Mouse (Mus musculus) liver, adult 2 months (tissue): ENCODE measurements at regions not wholly inside any gene's neighbourhood (a gene's known extent, or its start where the extent isn't known, plus 50 kb on each side); places are given as distances from the start of the nearest gene placed in this dataset.

Experiments
- CTCF ChIP-seq: fragments of 200-500 bp; IDR thresholded peaks from 2 replicates; pipeline ENCODE4 v1.5.1; 2011; ENCODE audit warnings: low read depth, low read length, control low read depth
- POLR2A ChIP-seq: fragments of 200-500 bp; IDR thresholded peaks from 2 replicates; pipeline ENCODE4 v1.6.1; 2011; ENCODE audit warnings: low read length, control low read depth; ENCODE audit not compliant: insufficient read depth; ENCODE audit errors: extremely low read depth

DNA sequence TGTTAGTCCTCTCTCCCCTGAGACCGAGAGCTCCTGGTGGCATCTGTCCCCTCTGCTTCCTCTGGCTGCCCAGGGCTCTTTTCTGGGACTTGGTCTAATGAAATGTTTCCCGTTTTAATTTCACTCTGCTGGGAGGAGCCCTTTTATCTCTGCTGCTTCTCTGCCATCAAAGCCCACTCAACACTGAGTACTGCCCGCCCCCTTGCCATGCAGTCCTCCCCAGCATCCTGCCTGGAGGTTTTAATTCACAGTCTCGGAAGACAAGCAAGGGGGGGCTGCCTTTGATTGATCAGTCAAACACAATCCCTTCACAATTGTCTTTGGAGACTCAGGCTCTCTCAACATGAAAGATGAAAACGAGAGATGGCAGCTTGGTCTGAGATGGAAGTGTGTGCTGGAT, 792.5 kb downstream of the Tmem114 start:
- TF ChIP-seq CTCF = no peak
- no peak for TF ChIP-seq POLR2A
